Mouse (Mus musculus) kidney, adult 9 months (tissue): ENCODE results near the gene Gm648.
A peak's percentile ranks its signal among the peaks of the same experiment; 100 is the strongest.
"Not testable (repeated sequence)": the region's sequence is repeated elsewhere in the genome, so short reads cannot be mapped to it uniquely, and the experiment has no call there.

Source experiments
- DNase-seq: peaks from one replicate; pipeline ENCODE4 v3.0.0; 2022

Gm648 gene

GRCm38 (mm10) chrX:56549506-56549905 lies at the start of gene Gm648:
Gene Gm648 (minus strand): TSS chrX:56549606.
- no peak for DNase-seq

DNA sequence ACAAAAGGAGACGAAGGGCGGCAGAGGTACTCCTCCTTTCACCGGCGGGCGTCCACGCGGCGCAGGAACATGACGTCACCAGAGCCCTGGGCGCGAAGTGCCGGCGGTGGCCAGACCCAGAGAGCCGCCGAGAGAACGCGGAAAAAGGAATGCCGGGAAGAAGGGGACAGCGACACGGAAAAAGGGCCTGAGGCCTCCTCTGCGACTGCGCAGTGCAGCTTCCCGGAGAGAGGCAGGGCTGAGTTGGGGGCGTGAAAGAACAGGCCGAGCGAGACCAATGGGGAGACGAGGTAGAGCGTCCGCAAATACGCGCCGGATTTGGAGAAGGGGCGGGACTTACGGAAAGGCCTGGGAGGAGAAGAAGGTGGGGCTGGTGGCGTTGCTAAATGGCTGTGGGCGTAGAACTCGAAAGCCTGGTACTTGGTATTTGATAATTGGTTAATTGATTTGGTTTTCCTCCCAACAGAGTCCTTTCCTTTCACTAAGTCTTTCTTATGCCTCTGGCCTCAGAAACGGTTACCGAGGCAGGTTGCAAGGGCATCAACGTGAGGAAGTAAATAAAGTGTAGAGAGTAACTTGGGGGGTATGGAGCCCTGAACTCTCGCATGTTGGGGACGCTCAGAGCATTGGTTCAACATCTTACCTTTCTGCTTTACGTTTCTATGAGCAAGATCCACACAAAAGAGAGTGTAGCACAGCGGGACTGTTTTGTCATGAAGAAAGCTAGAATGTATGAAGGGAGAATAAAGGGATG lies 48.7 kb upstream of the Gm648 start, which contains the start of gene Mmgt1:
TSS of gene Mmgt1 (minus strand) at position 183 of the 754 bp plus-strand sequence.
- DNase-seq: peak; percentile 95

DNA sequence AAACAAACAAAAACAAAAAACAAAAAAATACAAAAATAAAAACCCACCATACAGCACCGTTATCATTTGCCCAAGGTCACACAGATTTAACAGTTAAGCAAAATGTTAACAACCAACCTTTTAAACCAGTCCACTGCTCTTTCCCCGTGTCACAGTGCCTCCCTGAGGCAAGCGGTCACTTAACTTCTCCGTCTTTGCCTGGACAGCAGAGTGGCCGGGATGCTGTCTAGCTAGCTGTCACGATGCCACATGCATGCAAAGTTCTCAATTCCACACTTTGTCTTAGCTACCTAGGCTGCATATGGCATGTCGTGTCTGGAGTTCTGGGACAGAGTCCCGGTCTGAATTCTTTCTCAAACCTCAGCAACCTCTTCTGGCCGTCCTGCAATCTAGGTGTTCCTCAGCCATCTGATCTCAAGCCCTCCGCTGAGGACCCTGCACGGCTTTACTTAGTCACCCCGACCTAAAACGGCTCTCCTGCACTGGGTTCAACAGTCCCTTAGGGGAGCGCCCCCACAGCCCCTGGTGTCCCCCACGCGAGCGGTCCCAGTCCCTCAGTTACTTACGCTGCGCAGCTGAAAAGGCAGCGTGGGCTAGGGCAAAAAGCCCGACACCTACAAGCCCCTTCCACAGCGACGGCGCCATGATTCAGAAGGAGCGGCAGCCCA lies 47.9 kb upstream of the Gm648 start:
- DNase-seq: peak; percentile 24

- no peak for DNase-seq
These were observed 28.8 kb upstream of the Gm648 start for GRCm38 (mm10) chrX:56578200-56578599.

GRCm38 (mm10) chrX:56572465-56572864 lies 23.1 kb upstream of the Gm648 start:
- peak; percentile 5 for DNase-seq

DNA sequence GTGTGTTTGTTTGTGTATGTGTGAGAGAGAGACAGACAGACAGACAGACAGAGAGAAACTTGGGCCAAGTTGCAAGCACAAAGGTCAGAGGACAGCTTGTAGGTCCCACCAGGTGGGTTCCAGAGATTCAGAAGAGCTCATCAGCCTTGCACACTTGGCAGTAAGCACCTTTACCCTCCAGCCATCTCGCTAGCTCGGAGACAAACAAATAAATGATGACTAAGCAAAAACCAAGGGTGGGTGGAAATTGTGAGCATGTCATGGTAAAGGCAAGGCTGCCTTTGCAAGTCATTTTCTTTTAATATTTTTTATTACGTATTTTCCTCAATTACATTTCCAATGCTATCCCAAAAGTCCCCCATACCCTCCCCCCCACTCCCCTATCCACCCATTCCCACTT lies 4.2 kb upstream of the Gm648 start:
- no peak for DNase-seq

DNA sequence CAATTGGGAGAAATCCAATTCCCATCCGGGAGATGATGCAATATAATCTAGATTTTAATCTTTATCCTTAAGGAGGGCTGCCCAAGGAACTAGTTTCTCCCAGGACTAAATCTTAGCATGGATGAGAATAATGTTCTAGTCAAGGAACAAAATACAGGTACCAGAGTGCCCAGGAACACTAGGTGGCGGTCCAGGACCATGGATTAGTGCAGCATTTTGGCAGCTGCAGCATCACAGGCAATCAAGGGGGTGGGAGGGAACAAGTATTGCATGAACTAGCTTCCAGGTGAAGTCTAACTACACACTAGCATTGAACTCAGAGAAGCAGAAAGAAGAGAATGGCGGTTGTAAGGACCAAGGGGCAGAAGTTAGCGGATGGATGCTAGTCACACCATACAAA lies 12.2 kb downstream of the Gm648 start:
- DNase-seq: peak; percentile 18

DNA sequence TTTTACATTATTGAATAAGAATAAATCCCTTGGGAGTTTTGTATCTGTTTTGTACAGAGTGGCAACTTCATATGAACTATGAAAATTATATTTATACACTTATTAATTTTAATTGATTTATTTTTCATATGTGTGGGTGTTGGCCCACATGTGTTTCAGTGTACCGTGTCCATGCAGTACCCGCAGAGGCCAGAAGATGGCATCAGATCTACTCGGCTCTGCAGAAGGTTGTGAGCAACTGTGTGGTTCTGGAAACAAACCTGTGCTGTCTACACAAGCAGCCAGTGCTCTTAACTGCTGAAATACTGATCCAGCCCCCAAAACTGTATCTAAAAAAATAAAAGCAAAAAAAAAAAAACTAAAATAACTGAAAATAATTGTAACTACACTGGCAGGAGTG lies 18.1 kb downstream of the Gm648 start:
- DNase-seq: peak; percentile 59

DNA sequence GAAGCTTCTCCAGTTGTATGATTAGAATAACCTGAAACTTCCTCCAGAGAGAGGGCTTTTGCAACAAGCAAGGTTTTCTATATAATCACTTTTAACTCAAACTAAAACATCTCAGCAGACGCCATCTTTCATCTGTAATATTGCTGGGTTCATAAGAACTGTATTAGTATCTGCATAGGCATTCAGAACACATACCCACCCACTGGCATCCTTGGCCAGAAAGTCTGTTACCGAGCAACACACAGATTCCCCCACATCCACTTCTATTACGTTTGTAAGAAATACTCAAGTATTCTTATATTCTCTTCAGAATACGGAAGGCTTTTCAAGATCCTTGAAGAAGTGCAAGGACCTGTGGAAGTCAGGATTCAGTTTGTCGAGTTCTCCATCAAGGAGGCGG lies 25.0 kb downstream of the Gm648 start, which contains the start of gene Gm10477:
TSS of gene Gm10477 (plus strand) at position 301 of the 400 bp plus-strand sequence.
- not testable (repeated sequence) for DNase-seq

DNA sequence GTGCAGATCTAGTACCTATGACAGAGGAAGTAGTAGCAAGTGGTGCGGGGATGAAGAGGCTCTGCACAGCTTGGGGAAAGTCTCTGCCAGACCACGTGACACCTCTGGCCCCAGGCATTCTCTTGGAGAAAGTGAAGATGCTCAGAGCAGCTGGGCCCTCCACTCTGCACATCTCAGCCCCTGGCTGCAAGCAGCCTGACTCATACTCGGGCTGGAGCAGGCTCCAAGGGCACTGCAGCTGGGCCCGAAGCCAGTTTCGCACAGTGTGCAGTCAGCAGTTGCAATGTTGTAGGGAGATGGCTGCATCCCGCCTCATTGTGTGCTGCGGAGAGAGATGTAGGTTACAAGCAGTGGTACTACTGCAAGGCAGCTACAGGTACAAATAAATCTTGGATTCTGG lies 52.2 kb downstream of the Gm648 start:
- DNase-seq: no peak
